Mouse (Mus musculus) left cerebral cortex, postnatal 4 days (tissue): ENCODE results near the gene Sgta. TPM values are rescaled to one million over a fixed set of nuclear protein-coding genes. Genes with fewer than 3 reads are reported as not detected.

Source experiments
- microRNA-seq: library from miRNA; unstranded; fragments of <30 nt; microRNA quantifications from one replicate; pipeline ENCODE4 v1.2.0, GENCODE M21; 2022
- total RNA-seq, 2 experiments: library from RNA; stranded (reverse); gene quantifications; 2 replicates each; pipeline ENCODE4 v1.2.3; 2021

The Sgta gene
- total RNA-seq, 2 experiments from 2014 or later: 193 to 199 TPM

Small RNA genes lying within 50 kb of the gene (microRNA-seq; reads per million reads assigned to microRNA genes)
- not detected for gene Mir5615-1
- gene Mir5615-2: not detected

Other genes starting within 250 kb of the Sgta start
- under 1 TPM; 0.54 to 0.64 TPM for gene Jsrp1, start 246.7 kb downstream of the Sgta start, total RNA-seq
- gene Oaz1, start 233.5 kb downstream of the Sgta start, total RNA-seq: 100 to 1,000 TPM; 393 to 396 TPM
- 10 to 100 TPM; 21.4 to 24.6 TPM for gene Lingo3, start 216.1 kb downstream of the Sgta start, total RNA-seq
- gene Lsm7, start 205.0 kb downstream of the Sgta start, total RNA-seq: 10 to 100 TPM; 62.0 to 67.4 TPM
- 10 to 100 TPM; 77.4 to 86.2 TPM for gene Sppl2b, start 204.9 kb downstream of the Sgta start, total RNA-seq
- gene Tmprss9, start 188.3 kb downstream of the Sgta start, total RNA-seq: under 1 TPM; 0.12 to 0.42 TPM
- gene Timm13, start 159.2 kb downstream of the Sgta start, total RNA-seq: 100 to 1,000 TPM; 147 TPM
- 10 to 100 TPM; 28.5 to 35.7 TPM for gene Lmnb2, start 141.9 kb downstream of the Sgta start, total RNA-seq
- 1 to 10 TPM; 5.3 to 6.2 TPM for gene Gadd45b, start 130.1 kb downstream of the Sgta start, total RNA-seq
- gene Gng7, start 45.2 kb downstream of the Sgta start, total RNA-seq: 100 to 1,000 TPM in 1 of 2 experiments, 10 to 100 TPM in 1; 96.7 to 106 TPM
- 100 to 1,000 TPM; 104 to 111 TPM for gene Diras1, start 34.5 kb downstream of the Sgta start, total RNA-seq
- 10 to 100 TPM; 57.8 to 59.8 TPM for gene Slc39a3, start 22.8 kb downstream of the Sgta start, total RNA-seq
- 10 to 100 TPM; 53.6 to 56.5 TPM for gene Thop1, start 9.9 kb upstream of the Sgta start, total RNA-seq
- under 1 TPM; 0.22 to 0.60 TPM for gene Creb3l3, start 38.7 kb upstream of the Sgta start, total RNA-seq
- 100 to 1,000 TPM; 153 to 167 TPM for gene Map2k2, start 45.7 kb upstream of the Sgta start, total RNA-seq
- 10 to 100 TPM; 23.3 to 24.7 TPM for gene Zbtb7a, start 75.0 kb upstream of the Sgta start, total RNA-seq
- 10 to 100 TPM; 29.6 to 30.4 TPM for gene Pias4, start 107.7 kb upstream of the Sgta start, total RNA-seq
- 1,000 to 10,000 TPM; 1,312 to 1,322 TPM for gene Eef2, start 116.5 kb upstream of the Sgta start, total RNA-seq
- gene Dapk3, start 122.8 kb upstream of the Sgta start, total RNA-seq: 10 to 100 TPM; 62.7 to 62.9 TPM
- not detected for gene 4930442H23Rik, start 123.7 kb upstream of the Sgta start, total RNA-seq
- under 1 TPM in 1 of 2 experiments, not detected in 1; 0.44 TPM for gene Nmrk2, start 141.9 kb upstream of the Sgta start, total RNA-seq
- gene Atcay, start 170.7 kb upstream of the Sgta start, total RNA-seq: 100 to 1,000 TPM; 195 to 206 TPM
- 10 to 100 TPM; 65.2 to 66.0 TPM for gene Zfr2, start 173.0 kb upstream of the Sgta start, total RNA-seq
- 100 to 1,000 TPM; 132 to 140 TPM for gene Matk, start 192.8 kb upstream of the Sgta start, total RNA-seq
- 10 to 100 TPM; 41.9 to 50.6 TPM for gene Mrpl54, start 206.8 kb upstream of the Sgta start, total RNA-seq
- 10 to 100 TPM; 22.6 to 28.2 TPM for gene Apba3, start 206.8 kb upstream of the Sgta start, total RNA-seq
- 1 to 10 TPM; 5.4 to 6.1 TPM for gene Tjp3, start 231.4 kb upstream of the Sgta start, total RNA-seq
- 100 to 1,000 TPM; 295 to 304 TPM for gene Pip5k1c, start 232.8 kb upstream of the Sgta start, total RNA-seq